Mouse (Mus musculus) fibroblast of lung, adult 2 months (primary cell): ENCODE data around the gene Trappc6a.

Experiments
- DNase-seq: peaks from one replicate; pipeline ENCODE4 v3.0.0-alpha.2; 2011; ENCODE audit warnings: low read depth

Trappc6a gene

GRCm38 (mm10) chr7:19508150-19508923 is at the start of gene Trappc6a, which contains the start of gene Bloc1s3:
Trappc6a (plus strand) TSS chr7:19508395.
Bloc1s3 (minus strand) TSS chr7:19508367.
- DNase-seq, result peak; percentile 89

- no peak for DNase-seq
These were observed 49.5 kb upstream of the Trappc6a start, which contains the start of gene Mark4 for GRCm38 (mm10) chr7:19458591-19459111. Mark4 (minus strand) TSS chr7:19458821.

- DNase-seq, result no peak
These were observed 48.9 kb upstream of the Trappc6a start for GRCm38 (mm10) chr7:19459144-19459870.

- DNase-seq, result no peak
These were observed 47.7 kb upstream of the Trappc6a start for GRCm38 (mm10) chr7:19460500-19460899.

- DNase-seq, result no peak
These were observed 46.7 kb upstream of the Trappc6a start for GRCm38 (mm10) chr7:19461488-19461887.

- DNase-seq, result no peak
These were observed 45.8 kb upstream of the Trappc6a start for GRCm38 (mm10) chr7:19462443-19462842.

- no peak for DNase-seq
These were observed 45.3 kb upstream of the Trappc6a start, which contains the start of gene Exoc3l2 for GRCm38 (mm10) chr7:19462884-19463381. Exoc3l2 (plus strand) TSS chr7:19463331.

GRCm38 (mm10) chr7:19464367-19465307 is 43.6 kb upstream of the Trappc6a start:
- no peak for DNase-seq

- no peak for DNase-seq
These were observed 41.5 kb upstream of the Trappc6a start for GRCm38 (mm10) chr7:19466602-19467145.

GRCm38 (mm10) chr7:19467638-19468037 is 40.6 kb upstream of the Trappc6a start:
- DNase-seq, result no peak

GRCm38 (mm10) chr7:19468279-19468678 is 39.9 kb upstream of the Trappc6a start:
- DNase-seq, result no peak

GRCm38 (mm10) chr7:19469404-19469803 is 38.8 kb upstream of the Trappc6a start:
- DNase-seq, result no peak

GRCm38 (mm10) chr7:19470308-19470707 is 37.9 kb upstream of the Trappc6a start:
- DNase-seq, result no peak

GRCm38 (mm10) chr7:19472403-19472802 is 35.8 kb upstream of the Trappc6a start:
- DNase-seq, result no peak

GRCm38 (mm10) chr7:19473875-19474443 is 34.2 kb upstream of the Trappc6a start:
- no peak for DNase-seq

GRCm38 (mm10) chr7:19477084-19477483 is 31.1 kb upstream of the Trappc6a start:
- DNase-seq, result no peak

GRCm38 (mm10) chr7:19477624-19478384 is 30.4 kb upstream of the Trappc6a start:
- no peak for DNase-seq

GRCm38 (mm10) chr7:19483281-19483680 is 24.9 kb upstream of the Trappc6a start:
- DNase-seq, result no peak

- DNase-seq, result no peak
These were observed 22.7 kb upstream of the Trappc6a start for GRCm38 (mm10) chr7:19485488-19485887.

GRCm38 (mm10) chr7:19486549-19486948 is 21.6 kb upstream of the Trappc6a start:
- no peak for DNase-seq
